Mouse (Mus musculus) spleen, adult 10 weeks (tissue): ENCODE measurements around the gene Tmem254b. TPM values are rescaled to one million over a fixed set of nuclear protein-coding genes. Genes with fewer than 3 reads are reported as not detected.

Source experiments
- polyA plus RNA-seq: library from polyadenylated mRNA; stranded (reverse); fragments of 350-450 nt; fragmentation: Illumina TruSeq; extraction: RNeasy Lipid Tissue Mini Kit (QIAGEN cat#74804); gene quantifications from one replicate; pipeline ENCODE4 v1.2.3, GENCODE M21; 2015; ENCODE audit warnings: low replicate concordance; ENCODE audit not compliant: insufficient read depth

Tmem254b gene
- 27.9 TPM for polyA plus RNA-seq

DNA sequence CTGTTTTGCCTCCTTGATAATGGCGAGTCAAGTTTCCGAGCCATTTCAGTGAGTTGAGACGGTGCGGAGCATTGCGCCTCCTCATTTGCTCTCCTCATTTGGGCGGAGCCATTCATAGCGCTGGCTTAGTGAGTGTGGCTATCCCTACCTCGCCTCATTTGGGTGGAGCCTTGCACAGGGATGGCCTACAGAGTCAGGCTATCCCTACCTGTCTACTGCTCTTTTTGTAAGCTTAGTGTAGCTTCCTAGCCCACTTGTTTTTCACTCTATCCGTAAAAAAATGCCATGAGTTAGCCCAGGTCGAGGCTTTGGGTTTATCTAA lies at the start of gene Tmem254b:
Tmem254b (minus strand) TSS at position 116 of the 322 bp plus-strand sequence.

GRCm38 (mm10) chr14:26182380-26182779 lies 24.5 kb downstream of the Tmem254b start, which contains the start of gene Plac9b:
TSS of gene Plac9b (minus strand) at chr14:26182480.

Other genes starting within 250 kb of the Tmem254b start
- 0.80 TPM for gene Duxbl1, start 228.5 kb downstream of the Tmem254b start, polyA plus RNA-seq
- 9.5 TPM for gene Gm9780, start 164.3 kb downstream of the Tmem254b start, polyA plus RNA-seq
- 32.6 TPM for gene Tmem254c, start 139.7 kb downstream of the Tmem254b start, polyA plus RNA-seq
- gene Cphx2, start 125.5 kb downstream of the Tmem254b start, polyA plus RNA-seq = not detected
- not detected for gene Cphx3, start 124.7 kb downstream of the Tmem254b start, polyA plus RNA-seq
- 1.1 TPM for gene Duxbl2, start 88.7 kb downstream of the Tmem254b start, polyA plus RNA-seq
- gene Plac9b, start 24.6 kb downstream of the Tmem254b start, polyA plus RNA-seq = 15.1 TPM
- gene Duxbl3, start 50.9 kb upstream of the Tmem254b start, polyA plus RNA-seq = 0.19 TPM